Mouse (Mus musculus) thymus, adult 2 months (tissue): ENCODE measurements at regions not wholly inside any gene's neighbourhood (a gene's known extent, or its start where the extent isn't known, plus 50 kb on each side); places are given as distances from the start of the nearest gene placed in this dataset.

Experiments used
- DNase-seq: peaks from one replicate; pipeline ENCODE4 v3.0.0; 2021
- H3K27ac ChIP-seq: fragments of 200-500 bp; 2 replicates; pipeline ENCODE4 v1.5.1; 2012; ENCODE audit warnings: low read length, control low read depth; ENCODE audit not compliant: control insufficient read depth, insufficient read depth
- H3K27me3 ChIP-seq: fragments of 200-500 bp; 2 replicates; pipeline ENCODE4 v1.6.1; 2012; ENCODE audit warnings: mild to moderate bottlenecking, low read length, moderate library complexity, mixed read lengths; ENCODE audit not compliant: control insufficient read depth, insufficient read depth
- H3K36me3 ChIP-seq: fragments of 200-500 bp; 2 replicates; pipeline ENCODE4 v1.6.1; 2012; ENCODE audit warnings: mild to moderate bottlenecking, low read length, moderate library complexity; ENCODE audit not compliant: control insufficient read depth, insufficient read depth
- H3K4me1 ChIP-seq: fragments of 200-500 bp; replicated peaks from 2 replicates; pipeline ENCODE4 v1.6.1; 2012; ENCODE audit warnings: low read length; ENCODE audit not compliant: control insufficient read depth, insufficient read depth
- H3K4me3 ChIP-seq: fragments of 200-500 bp; 2 replicates; pipeline ENCODE4 v1.5.1; 2012; ENCODE audit warnings: mild to moderate bottlenecking, low read length, control low read depth, moderate library complexity; ENCODE audit not compliant: control insufficient read depth, insufficient read depth
- CTCF ChIP-seq: fragments of 200-500 bp; IDR thresholded peaks from 2 replicates; pipeline ENCODE4 v1.5.1; 2012; ENCODE audit warnings: mild to moderate bottlenecking, control low read depth, low read length, moderate library complexity, borderline replicate concordance; ENCODE audit not compliant: control insufficient read depth, poor library complexity, insufficient read depth; ENCODE audit errors: extremely low read depth
- POLR2A ChIP-seq: fragments of 200-500 bp; IDR thresholded peaks from 2 replicates; pipeline ENCODE4 v1.6.1; 2012; ENCODE audit warnings: mild to moderate bottlenecking, low read length, control low read depth, moderate library complexity; ENCODE audit not compliant: control insufficient read depth, poor library complexity, insufficient read depth; ENCODE audit errors: extremely low read depth
- WGBS: fragments of 180-500 bp; shearing (Covaris S2); methylation state at CpG from one replicate; pipeline ENCODE4 v1.1.7; 2018; 5-methylcytosine and 5-hydroxymethylcytosine counted together

DNA sequence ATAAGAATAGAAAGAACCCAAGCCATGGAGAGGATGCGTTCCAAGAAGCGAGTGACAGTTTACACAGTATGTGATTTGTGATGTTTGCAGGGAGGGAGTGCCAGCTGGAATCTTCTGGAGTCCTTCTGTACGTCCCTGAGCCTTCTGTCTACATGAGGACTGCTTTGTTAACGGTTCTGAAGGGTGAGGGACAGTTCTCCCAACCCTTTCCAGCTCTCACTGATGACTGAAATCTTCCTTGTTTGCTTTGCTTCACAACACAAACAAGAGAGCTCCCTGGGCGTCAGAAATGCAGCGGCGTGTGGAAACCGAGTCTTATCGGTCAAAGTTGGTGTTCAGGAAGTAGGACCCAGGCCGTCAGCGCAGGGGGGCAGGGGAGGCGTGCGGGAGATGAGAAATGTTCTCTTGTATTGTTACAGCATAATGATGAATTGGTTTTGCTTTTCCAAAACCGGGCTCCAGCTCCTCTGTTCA, 112.2 kb upstream of the Npvf start:
- H3K27me3 ChIP-seq, result no peaks in the 10 kb centered on the region
- DNase-seq, result no peak
- TF ChIP-seq POLR2A (no peak), CTCF (no peak)
- WGBS, result 81% methylated on average over 14 of the region's 14 CpGs
- H3K36me3 ChIP-seq, result no peaks in the 10 kb centered on the region
- H3K27ac ChIP-seq, result no peak overlapping the region
- H3K4me1 ChIP-seq, result no peaks in the 10 kb centered on the region
- no peak overlapping the region for H3K4me3 ChIP-seq

DNA sequence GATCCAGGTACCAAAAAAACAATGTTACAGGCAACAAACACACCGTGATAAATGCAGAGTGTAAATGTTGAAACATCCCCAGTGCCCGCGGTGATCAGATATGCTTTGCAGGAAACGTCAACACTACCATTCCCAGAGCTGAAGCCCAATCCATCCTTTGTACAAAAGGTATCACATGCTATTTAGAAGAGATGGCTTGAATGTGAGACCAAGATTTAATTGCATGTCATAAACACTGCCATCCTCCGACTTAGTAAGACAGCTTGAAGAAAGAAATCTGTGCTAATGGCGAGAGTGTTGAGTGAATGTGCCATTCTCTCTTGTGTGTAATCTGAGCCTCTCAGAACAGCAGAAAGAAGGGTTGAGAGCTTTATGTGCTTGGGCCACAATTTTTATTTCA, 112.9 kb upstream of the Npvf start:
- DNase-seq, result no peak
- no peak overlapping the region for H3K4me3 ChIP-seq
- H3K27me3 ChIP-seq, result no peaks in the 10 kb centered on the region
- TF ChIP-seq POLR2A (no peak), CTCF (no peak)
- H3K36me3 ChIP-seq, result no peaks in the 10 kb centered on the region
- no peak overlapping the region for H3K27ac ChIP-seq
- no peaks in the 10 kb centered on the region for H3K4me1 ChIP-seq
- 91% methylated on average over 6 of the region's 6 CpGs for WGBS

DNA sequence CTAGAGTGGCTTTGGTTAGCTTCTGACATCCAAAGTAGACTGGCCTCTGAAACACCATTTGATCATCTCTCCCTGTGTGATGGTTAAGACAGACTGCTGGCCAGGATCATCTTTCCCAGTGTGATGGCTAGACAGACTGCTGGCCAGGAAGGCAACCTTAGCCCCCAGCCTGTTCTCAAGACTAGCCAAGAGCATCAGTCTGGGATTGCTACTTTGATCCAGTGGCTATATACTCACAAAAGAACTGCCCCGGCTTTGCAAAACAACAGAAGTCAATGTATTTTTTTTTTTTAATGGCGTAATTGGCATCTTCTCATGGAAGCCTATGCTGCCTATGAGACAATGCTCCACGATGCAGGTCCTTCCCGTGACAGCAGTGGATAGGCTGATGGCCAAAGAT, 113.6 kb upstream of the Npvf start:
- DNase-seq, result no peak
- 97% methylated on average over 4 of the region's 4 CpGs for WGBS
- Histone ChIP-seq H3K36me3 (no peaks in the 10 kb centered on the region), H3K4me3 (no peak overlapping the region), H3K27ac (no peak overlapping the region), H3K27me3 (no peaks in the 10 kb centered on the region), H3K4me1 (no peaks in the 10 kb centered on the region)
- TF ChIP-seq POLR2A, result no peak
- no peak for TF ChIP-seq CTCF

DNA sequence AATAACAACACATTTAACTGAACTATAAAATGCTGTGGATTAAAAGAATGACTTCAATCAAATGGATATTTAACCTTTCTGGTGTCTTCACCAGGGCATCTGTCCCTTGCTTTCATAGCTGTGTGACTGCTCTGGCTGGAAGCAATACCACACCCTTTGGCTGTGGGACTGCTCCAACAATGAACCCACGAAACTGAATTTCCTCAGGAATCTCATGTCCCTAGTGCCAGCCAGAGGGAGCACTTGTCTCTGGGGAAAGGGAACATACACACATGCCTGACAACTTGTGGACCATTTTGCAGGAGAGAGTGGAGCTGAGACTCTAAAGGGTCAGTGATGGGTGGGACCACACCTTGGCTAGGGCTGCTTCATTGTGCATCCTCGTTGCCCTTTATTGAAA, 114.9 kb upstream of the Npvf start:
- Histone ChIP-seq H3K4me3 (no peak overlapping the region), H3K27me3 (no peaks in the 10 kb centered on the region), H3K36me3 (no peaks in the 10 kb centered on the region), H3K4me1 (no peaks in the 10 kb centered on the region), H3K27ac (no peak overlapping the region)
- WGBS, result 88% methylated on average over 2 of the region's 2 CpGs
- DNase-seq, result no peak
- no peak for TF ChIP-seq POLR2A
- no peak for TF ChIP-seq CTCF

DNA sequence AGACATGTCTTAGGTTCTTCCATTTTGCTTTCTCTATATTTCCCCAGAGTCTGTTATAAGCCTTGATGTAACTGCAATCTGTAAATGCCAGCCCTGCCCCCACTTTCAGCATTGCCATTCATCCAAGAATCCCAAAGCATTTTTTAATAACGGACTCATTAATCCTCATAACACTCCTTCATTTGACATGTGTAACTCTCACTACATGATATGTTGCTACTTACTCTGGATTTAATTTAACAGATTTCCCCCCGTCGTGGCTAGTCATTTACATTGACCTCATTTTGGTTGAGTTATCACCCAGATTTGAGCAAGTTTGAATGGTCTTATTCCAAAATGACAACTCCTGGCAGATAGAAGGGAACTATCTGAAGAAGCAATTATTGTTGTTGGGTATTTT, 116.2 kb upstream of the Npvf start:
- no peak for DNase-seq
- no peaks in the 10 kb centered on the region for H3K27me3 ChIP-seq
- H3K27ac ChIP-seq, result no peak overlapping the region
- no peaks in the 10 kb centered on the region for H3K36me3 ChIP-seq
- TF ChIP-seq CTCF (no peak), POLR2A (no peak)
- H3K4me1 ChIP-seq, result no peaks in the 10 kb centered on the region
- WGBS, result 96% methylated on average over 3 of the region's 3 CpGs
- no peak overlapping the region for H3K4me3 ChIP-seq

DNA sequence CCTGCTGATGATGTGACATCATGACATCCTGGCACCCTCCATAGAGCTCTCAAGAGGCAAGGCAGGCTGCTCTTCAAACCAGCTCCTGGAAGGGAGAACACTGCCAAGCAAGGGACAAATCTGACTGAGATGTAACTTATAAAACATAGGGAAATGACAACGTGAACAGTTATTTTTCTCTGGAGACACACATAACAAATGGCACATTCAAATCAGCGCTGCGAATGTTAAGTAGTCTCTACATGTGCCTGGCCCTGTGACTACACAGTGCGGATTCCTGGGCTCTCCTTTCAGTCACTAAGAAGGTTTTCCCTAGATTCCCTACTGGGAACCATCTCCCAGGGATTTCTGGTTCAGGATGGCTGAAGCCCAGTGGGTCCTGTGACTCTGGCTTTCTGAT, 121.4 kb upstream of the Npvf start:
- no peak for TF ChIP-seq POLR2A
- TF ChIP-seq CTCF, result no peak
- WGBS, result 95% methylated on average over 4 of the region's 4 CpGs

DNA sequence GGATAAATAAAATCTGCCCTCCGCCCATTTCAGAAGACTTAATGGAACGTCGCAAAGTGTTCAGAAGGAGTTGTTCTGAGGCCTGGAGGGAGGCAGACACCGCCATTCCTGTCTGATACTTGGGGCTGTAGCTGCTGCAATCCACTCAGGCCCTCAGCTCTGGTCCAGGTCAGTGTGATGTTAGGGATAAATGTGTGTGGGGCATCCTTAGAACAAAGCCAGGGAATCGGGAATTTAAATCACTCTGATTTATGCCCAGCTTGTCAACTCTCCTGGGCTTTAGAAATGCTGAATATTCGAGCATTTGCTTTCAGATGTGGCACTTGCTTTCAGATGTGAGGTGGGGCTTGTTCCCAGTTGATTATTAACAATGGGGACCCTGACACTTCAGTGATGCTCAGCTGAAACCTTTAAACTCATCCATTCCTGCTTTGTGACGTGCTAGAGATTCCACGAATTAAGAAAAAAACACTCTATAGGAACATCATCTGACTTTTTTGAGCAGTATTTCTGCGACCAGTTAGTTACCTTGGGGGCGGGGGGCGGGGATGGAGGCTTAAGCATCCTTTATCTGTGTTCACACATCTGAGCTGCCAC, 122.1 kb upstream of the Npvf start:
- Histone ChIP-seq H3K4me3 (no peak overlapping the region), H3K4me1 (no peaks in the 10 kb centered on the region), H3K27ac (no peak overlapping the region), H3K36me3 (no peaks in the 10 kb centered on the region), H3K27me3 (no peaks in the 10 kb centered on the region)
- TF ChIP-seq POLR2A (no peak), CTCF (no peak)
- 85% methylated on average over 11 of the region's 11 CpGs for WGBS
- DNase-seq, result no peak

More for the DNA sequence above, 121.4 kb upstream of the Npvf start:
- no peaks in the 10 kb centered on the region for H3K36me3 ChIP-seq
- no peak overlapping the region for H3K4me3 ChIP-seq
- DNase-seq, result no peak
- no peaks in the 10 kb centered on the region for H3K27me3 ChIP-seq
- no peak overlapping the region for H3K27ac ChIP-seq
- H3K4me1 ChIP-seq, result no peaks in the 10 kb centered on the region
